Mouse (Mus musculus) CH12.LX (cell line): ENCODE measurements at regions not wholly inside any gene's neighbourhood (a gene's known extent, or its start where the extent isn't known, plus 50 kb on each side); places are given as distances from the start of the nearest gene placed in this dataset.

Experiments
- ELF1 ChIP-seq: IDR thresholded peaks from 2 replicates; pipeline ENCODE4 v1.6.1; 2014; ENCODE audit warnings: low read depth, mild to moderate bottlenecking, inconsistent platforms, low read length, improper control_type of control experiment
- EP300 ChIP-seq: IDR thresholded peaks from 2 replicates; pipeline ENCODE4 v1.6.1; 2011; ENCODE audit warnings: low read length, improper control_type of control experiment
- MYC ChIP-seq: IDR thresholded peaks from 2 replicates; pipeline ENCODE4 v1.6.1; 2011; ENCODE audit warnings: low read depth, mild to moderate bottlenecking, improper control_type of control experiment, low read length
- POLR2AphosphoS2 ChIP-seq: IDR thresholded peaks from 2 replicates; pipeline ENCODE4 v1.6.1; 2011; ENCODE audit warnings: low read depth, low read length, improper control_type of control experiment
- ZNF384 ChIP-seq: IDR thresholded peaks from 2 replicates; pipeline ENCODE4 v1.6.1; 2012; ENCODE audit warnings: low read depth, low read length, improper control_type of control experiment, inconsistent platforms

DNA sequence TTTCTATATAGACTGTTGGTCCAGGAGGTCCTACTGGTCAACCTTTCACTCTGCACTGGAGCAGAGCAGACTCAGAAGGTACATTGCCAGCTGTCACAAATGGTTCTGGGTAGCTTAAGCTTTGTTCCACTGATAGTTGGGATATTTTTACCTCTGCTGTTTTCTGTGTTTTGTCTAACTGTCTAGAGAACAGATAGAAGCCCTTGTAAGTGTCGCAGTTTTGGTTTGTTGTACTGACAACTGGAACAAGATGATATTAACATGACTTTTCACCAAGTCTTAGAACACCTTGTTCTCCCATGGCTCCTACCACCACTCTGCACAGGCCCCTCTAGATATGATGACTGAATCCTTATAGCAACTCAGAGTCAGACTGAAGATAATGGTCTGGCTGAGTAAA lies 199.9 kb upstream of the Trib2 start:
- TF ChIP-seq POLR2AphosphoS2 = no peak
- no peak for TF ChIP-seq ZNF384
- no peak for TF ChIP-seq EP300
- TF ChIP-seq MYC = no peak
- no peak for TF ChIP-seq ELF1
